Mouse (Mus musculus) fibroblast of lung, adult 2 months (primary cell): ENCODE measurements around the gene Rag1.

Experiments
- DNase-seq: peaks from one replicate; pipeline ENCODE4 v3.0.0-alpha.2; 2011; ENCODE audit warnings: low read depth

Rag1 gene

GRCm38 (mm10) chr2:101638979-101639839 is 10.1 kb downstream of the Rag1 start:
- DNase-seq: no peak

GRCm38 (mm10) chr2:101628297-101629236 is 20.7 kb downstream of the Rag1 start:
- peak; percentile 92 for DNase-seq

GRCm38 (mm10) chr2:101627227-101627626 is 22.1 kb downstream of the Rag1 start:
- no peak for DNase-seq

- no peak for DNase-seq
These were observed 24.8 kb downstream of the Rag1 start, which contains the start of gene Rag2 for GRCm38 (mm10) chr2:101624526-101624925. TSS of gene Rag2 (plus strand) at chr2:101624718.

- DNase-seq: no peak
These were observed 25.3 kb downstream of the Rag1 start for GRCm38 (mm10) chr2:101624011-101624410.

- no peak for DNase-seq
These were observed 26.3 kb downstream of the Rag1 start for GRCm38 (mm10) chr2:101623042-101623441.

- no peak for DNase-seq
These were observed 27.7 kb downstream of the Rag1 start for GRCm38 (mm10) chr2:101621611-101622010.

- no peak for DNase-seq
These were observed 28.4 kb downstream of the Rag1 start for GRCm38 (mm10) chr2:101620899-101621298.

- no peak for DNase-seq
These were observed 30.9 kb downstream of the Rag1 start for GRCm38 (mm10) chr2:101618373-101618772.

GRCm38 (mm10) chr2:101615464-101616305 is 33.6 kb downstream of the Rag1 start:
- DNase-seq: no peak

- DNase-seq: no peak
These were observed 38.4 kb downstream of the Rag1 start for GRCm38 (mm10) chr2:101610861-101611260.

- no peak for DNase-seq
These were observed 40.9 kb downstream of the Rag1 start for GRCm38 (mm10) chr2:101608232-101608894.

GRCm38 (mm10) chr2:101603099-101603498 is 46.2 kb downstream of the Rag1 start:
- DNase-seq: no peak

GRCm38 (mm10) chr2:101600703-101601102 is 48.6 kb downstream of the Rag1 start:
- peak; percentile 53 for DNase-seq

GRCm38 (mm10) chr2:101598190-101599181 is 50.8 kb downstream of the Rag1 start:
- DNase-seq: no peak

GRCm38 (mm10) chr2:101597186-101597585 is 52.1 kb downstream of the Rag1 start:
- no peak for DNase-seq

GRCm38 (mm10) chr2:101594681-101595080 is 54.6 kb downstream of the Rag1 start:
- DNase-seq: no peak

GRCm38 (mm10) chr2:101592886-101593285 is 56.4 kb downstream of the Rag1 start:
- no peak for DNase-seq

- no peak for DNase-seq
These were observed 57.1 kb downstream of the Rag1 start for GRCm38 (mm10) chr2:101592023-101592841.
